ENCODE assay signal across 9 mouse cellular contexts in the genomic region with DNA sequence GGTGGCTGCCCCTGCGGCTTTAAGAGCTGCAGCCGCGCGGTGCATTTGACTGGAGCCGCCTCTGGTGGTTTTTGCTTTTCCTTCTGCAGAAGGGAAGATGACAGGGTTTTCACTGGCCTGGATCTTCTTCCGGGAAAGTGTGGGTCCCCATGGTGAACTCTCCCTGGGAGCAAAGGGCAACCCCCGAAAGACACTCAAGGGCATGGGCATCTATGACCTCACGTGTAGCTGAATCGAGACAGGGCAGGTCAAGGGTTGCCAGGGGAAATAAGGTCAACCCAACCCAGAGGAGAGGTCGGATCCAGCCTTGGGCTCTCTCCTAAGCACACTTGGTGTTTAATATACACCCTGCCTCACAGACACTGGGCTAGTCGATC. TPM values are rescaled to one million over a fixed set of nuclear protein-coding genes. Genes with fewer than 3 reads are reported as not detected.
DNase-seq lines count a peak whose midpoint lies in the region; ATAC-seq lines count a peak whose summit lies in the region.
"Had no signal": no experiment of that assay in that cellular context is flagged by ENCODE, and none has a peak within 500 bp of the region (broad histone marks: within the 10 kb centered on the region; RNA-seq: fewer than 3 reads in every experiment).

No protein-coding gene starts in this region.

- peak overlapping the region; percentile 53; the same call in 1 of the 2 replicates for H3K4me3 ChIP-seq in embryonic facial prominence, embryonic 15.5 days (replicated peaks)
- peak overlapping the region; percentile 58 for H3K4me3 ChIP-seq in intestine, embryonic 14.5 days (ENCODE audit: low read depth, low read length)
- peak overlapping the region; percentile 59; the same call in 1 of the 2 replicates for H3K4me3 ChIP-seq in midbrain, embryonic 14.5 days (replicated peaks; ENCODE audit: low read depth, low read length)

- no peaks in the 10 kb centered on the region for H3K36me3 ChIP-seq in embryonic facial prominence, embryonic 15.5 days
- no peaks in the 10 kb centered on the region for H3K36me3 ChIP-seq in intestine, embryonic 14.5 days (ENCODE audit: control insufficient read depth, insufficient read depth, low read length)
- H3K36me3 ChIP-seq in midbrain, embryonic 14.5 days (ENCODE audit: control insufficient read depth, insufficient read depth, low read length), result no peaks in the 10 kb centered on the region
- H3K36me3 ChIP-seq: G1E had no signal

- H3K9ac ChIP-seq in embryonic facial prominence, embryonic 15.5 days, result no peak overlapping the region
- H3K9ac ChIP-seq in intestine, embryonic 14.5 days (ENCODE audit: low read length), result no peak overlapping the region
- H3K9ac ChIP-seq in midbrain, embryonic 14.5 days (replicated peaks; ENCODE audit: low read length), result no peak overlapping the region

- no peak overlapping the region for H3K27ac ChIP-seq in embryonic facial prominence, embryonic 15.5 days (replicated peaks)
- H3K27ac ChIP-seq in intestine, embryonic 14.5 days (ENCODE audit: low read depth), result no peak overlapping the region
- H3K27ac ChIP-seq in midbrain, embryonic 14.5 days (replicated peaks; ENCODE audit: low read depth, low read length), result no peak overlapping the region

- peak; percentile 31 for DNase-seq in kidney, adult 18-20 months
- DNase-seq in kidney, postnatal 14 days, result no peak
- DNase-seq in intestine, embryonic 14.5 days (ENCODE audit: low spot score), result no peak
- DNase-seq in midbrain, embryonic 14.5 days, result peak; percentile 9
- DNase-seq in spleen, postnatal 4 days (ENCODE audit: low spot score in 2 of 2), result no peak
- no peak for DNase-seq in gastrocnemius, postnatal 14 days

- peaks cover 19% of the 10 kb centered on the region; the same call in 1 of the 2 replicates for H3K4me1 ChIP-seq in embryonic facial prominence, embryonic 15.5 days
- H3K4me1 ChIP-seq in intestine, embryonic 14.5 days (replicated peaks; ENCODE audit: control insufficient read depth, insufficient read depth, low read length), result peaks cover 5% of the 10 kb centered on the region
- 0 out of 2 replicates have a peak, but pooled peaks cover 5% of the 10 kb centered on the region for H3K4me1 ChIP-seq in midbrain, embryonic 14.5 days (ENCODE audit: control insufficient read depth, insufficient read depth, low read length)

- H3K4me2 ChIP-seq in embryonic facial prominence, embryonic 15.5 days (replicated peaks), result peak overlapping the region; percentile 99; the same call in 1 of the 2 replicates
- H3K4me2 ChIP-seq in intestine, embryonic 14.5 days (ENCODE audit: low read length), result peak overlapping the region; percentile 99
- peak overlapping the region; percentile 100 for H3K4me2 ChIP-seq in midbrain, embryonic 14.5 days (ENCODE audit: low read length)

- WGBS in embryonic facial prominence, embryonic 15.5 days, result 11% methylated on average over 11 of the region's 11 CpGs
- 11% methylated on average over 11 of the region's 11 CpGs for WGBS in intestine, embryonic 14.5 days
- 14% methylated on average over 11 of the region's 11 CpGs for WGBS in midbrain, embryonic 14.5 days

- no peaks in the 10 kb centered on the region for H3K9me3 ChIP-seq in embryonic facial prominence, embryonic 15.5 days (replicated peaks)
- H3K9me3 ChIP-seq in intestine, embryonic 14.5 days (ENCODE audit: control insufficient read depth, low read length), result no peaks in the 10 kb centered on the region
- no peaks in the 10 kb centered on the region for H3K9me3 ChIP-seq in midbrain, embryonic 14.5 days (ENCODE audit: control insufficient read depth, low read length)

- intact Hi-C loops in gastrocnemius, postnatal 14 days (cut with DNase I; ENCODE audit: low total_unique reads), result no loop called here

- no peak for ATAC-seq in embryonic facial prominence, embryonic 15.5 days (ENCODE audit: insufficient number of reproducible peaks, low FRiP score, low TSS enrichment, low read depth)
- no peak for ATAC-seq in intestine, embryonic 14.5 days (replicated peaks; ENCODE audit: low FRiP score, low TSS enrichment, low read depth)
- ATAC-seq in midbrain, embryonic 14.5 days (ENCODE audit: low FRiP score, low TSS enrichment), result no peak
- no peak for ATAC-seq in megakaryocyte, adult 5-6 weeks (ENCODE audit: poor library complexity, severe bottlenecking)

- H3K27me3 ChIP-seq in embryonic facial prominence, embryonic 15.5 days, result peaks cover 49% of the 10 kb centered on the region
- peaks cover 37% of the 10 kb centered on the region for H3K27me3 ChIP-seq in intestine, embryonic 14.5 days (replicated peaks; ENCODE audit: control insufficient read depth, insufficient read depth, low read length)
- peaks cover 31% of the 10 kb centered on the region for H3K27me3 ChIP-seq in midbrain, embryonic 14.5 days (ENCODE audit: control insufficient read depth, insufficient read depth, low read length)

RNA-seq across cellular contexts. Expression of a gene that starts 2.0 kb away (rescaled TPM):
- polyA plus RNA-seq in embryonic facial prominence, embryonic 15.5 days (2015; fragmentation: Nextera tagmentation; extraction: Ambion mirVana), result 118 and 125 TPM in 2 replicates
- 103 and 110 TPM in 2 replicates for polyA plus RNA-seq in intestine, embryonic 14.5 days (2014; fragmentation: Nextera tagmentation; extraction: Ambion mirVana)
- 47.3 and 63.4 TPM in 2 replicates for polyA plus RNA-seq in midbrain, embryonic 14.5 days (2014; fragmentation: Nextera tagmentation; extraction: Ambion mirVana)
- total RNA-seq in megakaryocyte, adult 5-6 weeks (2015), result 2.4 and 2.6 TPM in 2 replicates
- total RNA-seq in megakaryocyte, adult 5-6 weeks (2017), result 0.70 and 3.9 TPM in 2 replicates
- 1 to 10 TPM; 6.0 to 8.7 TPM for total RNA-seq in gastrocnemius, postnatal 14 days (2021)
- polyA plus RNA-seq: G1E had no signal

Comparison
In these comparisons a context has a peak if more than half of its experiments do, and no peak if none do; other contexts are left out.
1. DNase-seq: peak in kidney, adult 18-20 months (single experiment) and midbrain, embryonic 14.5 days (single experiment); none in kidney, postnatal 14 days (single experiment), intestine, embryonic 14.5 days (single experiment), spleen, postnatal 4 days (0 of 2) and gastrocnemius, postnatal 14 days (single experiment).
2. Peak in every context shown above with its lines, with median percentiles within 50 percentile points of each other: H3K4me2 ChIP-seq and H3K4me3 ChIP-seq.